Mouse (Mus musculus): Measurements from ENCODE around the gene Tsc2.

Gene Tsc2

DNA sequence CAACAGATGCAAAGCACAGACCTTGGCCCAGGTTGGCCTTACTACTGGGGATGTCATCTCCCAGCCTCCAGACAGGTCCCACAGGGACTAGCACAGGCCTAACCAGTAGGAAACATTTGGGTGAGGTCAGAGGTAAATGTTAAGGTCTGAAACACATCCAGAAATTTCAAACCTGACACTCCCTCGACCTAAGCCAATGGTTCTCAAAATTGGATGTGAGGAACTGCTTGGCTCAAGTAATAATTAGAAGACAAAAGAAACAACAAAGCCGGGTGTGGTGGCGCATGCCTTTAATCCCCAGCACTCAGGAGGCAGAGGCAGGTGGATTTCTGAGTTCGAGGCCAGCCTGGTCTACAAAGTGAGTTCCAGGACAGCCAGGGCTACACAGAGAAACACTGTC lies 14.0 kb upstream of the Tsc2 start:
- no peak for DNase-seq

DNA sequence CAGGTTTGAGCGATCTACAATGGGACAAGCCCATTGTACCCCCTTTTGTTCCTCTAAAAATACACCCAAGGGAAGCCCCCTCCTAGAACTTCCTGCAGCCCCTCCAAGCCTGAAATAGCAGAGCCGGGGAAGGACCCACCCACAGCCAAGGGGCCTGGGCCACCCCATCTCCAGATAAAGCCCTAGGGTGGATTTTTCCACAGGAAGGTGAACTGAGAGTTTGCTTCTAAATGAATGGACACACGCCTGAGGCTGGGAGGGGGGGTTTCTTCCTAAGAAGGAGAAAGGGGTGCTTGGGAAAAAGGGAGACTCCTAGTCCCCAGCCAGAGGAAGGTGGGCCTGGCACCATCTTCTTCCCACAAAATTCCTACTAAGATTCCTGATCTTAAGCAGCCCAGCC lies 13.5 kb upstream of the Tsc2 start:
- DNase-seq = peak; percentile 64 to 84

DNA sequence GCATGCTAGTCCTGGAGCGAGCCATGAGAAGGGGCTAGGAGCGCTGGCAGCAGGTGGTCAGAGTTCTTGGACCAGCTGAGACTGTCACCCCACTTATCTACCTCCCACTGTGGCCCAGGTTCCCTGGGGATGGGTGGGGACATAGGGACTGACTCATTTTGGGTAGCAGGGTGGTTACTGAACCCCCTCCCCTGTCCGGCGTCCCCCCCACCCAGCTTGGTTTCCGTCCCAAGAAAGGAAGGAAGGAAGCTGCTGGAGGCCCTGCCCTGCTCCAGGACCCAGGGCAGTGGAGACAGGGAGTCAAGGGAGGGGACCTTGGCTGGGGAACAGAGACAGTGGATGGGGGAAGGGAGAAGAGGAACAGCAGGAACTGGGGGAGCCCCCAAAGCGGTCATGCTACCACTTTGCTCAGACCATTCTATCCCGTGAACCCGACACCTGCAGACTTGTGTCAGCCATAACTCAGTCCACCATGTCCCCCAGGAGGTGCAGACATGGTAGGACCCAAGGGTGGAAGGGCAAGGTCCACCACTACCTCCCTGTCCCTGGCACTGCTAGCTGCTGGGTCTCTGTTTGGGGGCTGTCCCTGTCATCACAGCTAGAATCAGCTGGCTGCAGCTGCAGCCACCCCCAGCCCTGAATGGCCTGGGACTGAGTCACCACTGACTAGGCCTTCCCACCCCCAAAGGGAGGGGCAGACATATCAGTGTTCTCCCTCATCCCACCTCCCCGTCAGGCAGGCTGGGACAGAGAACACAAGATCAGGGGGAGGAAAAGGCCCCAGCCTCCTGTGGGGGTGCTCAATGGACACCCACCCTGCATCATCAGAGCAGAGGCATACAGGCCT lies 12.7 kb upstream of the Tsc2 start:
- peak; percentile 77 to 79 for DNase-seq

DNA sequence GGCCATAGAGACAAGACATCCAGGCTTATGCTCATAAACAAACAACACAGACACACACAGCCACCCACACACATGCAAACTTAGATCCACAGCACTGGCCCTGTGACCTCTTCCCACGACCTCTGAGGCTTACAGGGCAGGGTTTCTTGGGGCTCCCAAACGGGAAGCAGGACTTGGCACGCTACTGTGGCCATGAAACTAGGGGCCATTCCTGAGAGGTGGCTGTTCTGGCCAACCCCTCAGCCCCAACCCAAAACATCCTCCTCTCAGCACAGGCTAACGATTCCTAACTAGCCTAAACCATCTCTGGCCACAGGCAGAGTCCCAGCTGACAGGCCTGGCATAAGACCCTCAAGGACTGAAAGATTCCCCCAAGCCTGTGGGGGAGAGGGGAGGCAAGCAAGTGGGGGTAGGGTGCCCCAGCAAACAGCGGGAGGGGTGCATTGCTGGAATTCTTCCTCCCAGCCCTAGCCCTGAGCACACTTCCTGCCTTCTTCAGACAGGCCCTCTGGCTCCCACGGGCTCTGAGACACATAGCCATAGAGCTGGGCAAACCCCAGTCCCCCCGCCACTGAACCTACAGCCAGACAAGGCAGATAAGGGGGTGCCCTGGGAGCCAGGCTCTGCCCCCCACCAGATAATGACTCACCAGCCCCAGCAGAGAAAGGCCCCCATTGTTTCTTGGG lies 11.7 kb upstream of the Tsc2 start:
- peak; percentile 44 to 62 for DNase-seq

DNA sequence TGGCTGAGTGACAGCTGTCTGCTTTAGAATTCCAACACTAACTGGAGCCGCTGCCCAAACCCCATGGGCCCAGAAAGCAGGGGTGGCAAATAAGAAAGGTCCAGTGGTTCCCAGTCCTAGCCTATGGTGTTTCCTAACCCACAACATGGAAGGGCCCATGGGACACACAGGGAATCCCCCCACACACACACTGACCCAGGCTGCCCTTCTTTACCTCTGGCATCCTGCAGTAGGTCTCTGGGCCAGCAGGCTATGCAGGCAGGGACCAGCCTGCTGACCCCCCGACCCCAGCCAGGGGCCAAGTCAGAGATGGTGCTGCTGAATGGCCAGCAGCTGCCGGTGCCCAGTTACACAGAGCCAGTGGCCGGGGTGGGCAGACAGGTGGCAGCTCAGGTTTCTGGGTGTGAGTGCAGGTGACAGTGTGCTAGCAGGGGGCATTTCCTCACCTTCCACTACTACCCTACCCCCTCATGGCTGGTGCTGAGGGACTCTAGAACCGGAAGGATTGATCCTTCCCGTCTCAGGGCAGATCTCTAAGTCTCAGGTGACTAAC lies 10.4 kb upstream of the Tsc2 start:
- no peak for DNase-seq

DNA sequence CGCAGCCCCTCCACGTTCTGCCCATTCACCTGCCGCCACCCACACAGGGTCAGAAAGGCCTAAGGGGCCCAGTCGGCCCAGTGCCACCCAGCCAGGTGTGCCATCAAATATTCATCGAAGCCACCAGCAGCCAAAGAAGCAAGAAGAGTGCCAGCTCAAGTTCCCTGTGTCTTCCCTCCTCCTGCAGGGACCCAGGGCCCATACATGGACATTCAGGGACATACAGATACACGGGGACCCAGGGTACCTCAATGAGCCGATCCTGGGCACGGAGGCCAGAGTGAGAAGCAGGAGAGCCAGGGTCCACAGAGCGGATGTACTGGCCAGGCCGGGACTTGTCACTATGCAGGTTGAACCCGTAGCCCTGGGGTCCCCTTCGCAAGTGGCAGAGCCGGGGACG lies 9.5 kb upstream of the Tsc2 start:
- no peak for DNase-seq

DNA sequence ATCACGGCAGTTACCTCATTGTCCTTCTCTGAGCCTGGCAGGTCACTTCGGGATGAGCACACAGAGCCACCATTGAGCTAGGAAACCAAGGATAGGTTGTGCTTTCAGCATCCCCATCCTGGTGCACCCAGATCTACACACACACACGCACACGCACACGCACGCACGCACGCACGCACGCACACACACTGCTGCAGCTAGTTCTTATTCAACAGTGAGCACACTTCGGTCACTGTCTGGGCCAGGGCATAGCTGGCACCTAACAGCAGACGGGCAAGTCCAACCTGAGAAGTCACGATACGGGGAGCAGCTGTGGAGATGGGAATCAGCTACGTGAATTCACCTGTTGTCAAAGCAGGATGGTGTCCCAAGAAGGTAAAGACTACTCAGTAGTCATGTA lies 8.2 kb upstream of the Tsc2 start:
- no peak for DNase-seq

DNA sequence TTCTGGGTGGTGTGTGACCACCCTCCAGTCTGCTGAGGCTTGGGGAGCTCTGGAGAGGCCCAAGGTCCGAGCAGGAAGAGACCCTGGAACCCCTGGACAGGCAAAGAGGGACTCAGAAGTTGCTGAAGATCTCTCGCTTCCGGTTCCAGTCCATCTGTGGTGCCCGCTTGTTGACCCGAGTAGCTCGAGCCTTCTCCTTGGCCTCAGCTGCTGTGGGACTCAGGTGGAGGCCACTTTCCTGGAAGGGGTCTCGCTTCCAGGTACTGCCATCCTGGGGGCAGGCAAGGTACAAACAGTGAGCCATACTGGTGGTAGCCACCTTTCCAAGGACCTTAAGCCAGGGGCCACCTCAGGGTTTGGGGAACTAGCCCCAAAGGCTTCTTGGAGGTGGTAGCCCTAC lies 7.7 kb upstream of the Tsc2 start:
- DNase-seq = no peak

DNA sequence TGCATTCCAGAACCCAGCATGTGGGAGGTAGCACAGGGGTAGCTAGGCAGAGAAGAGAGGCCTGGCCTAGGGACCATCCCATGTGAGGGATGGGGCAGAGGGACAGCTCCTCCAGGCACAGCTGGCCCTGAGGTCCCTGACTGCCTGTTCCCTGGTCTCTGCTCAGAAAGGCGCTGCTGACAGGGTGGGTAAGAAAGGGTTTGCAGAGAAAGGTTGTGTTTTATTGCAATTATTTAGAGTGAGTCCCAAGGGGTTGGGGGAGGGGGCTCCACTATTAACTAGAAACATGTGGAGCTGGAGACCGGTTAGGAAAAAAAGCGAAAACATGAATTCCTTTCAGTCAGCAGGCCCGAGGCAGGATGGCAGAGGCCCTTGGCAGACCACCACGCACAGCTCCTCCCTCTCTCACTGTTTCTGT lies 7.2 kb upstream of the Tsc2 start:
- no peak for DNase-seq

DNA sequence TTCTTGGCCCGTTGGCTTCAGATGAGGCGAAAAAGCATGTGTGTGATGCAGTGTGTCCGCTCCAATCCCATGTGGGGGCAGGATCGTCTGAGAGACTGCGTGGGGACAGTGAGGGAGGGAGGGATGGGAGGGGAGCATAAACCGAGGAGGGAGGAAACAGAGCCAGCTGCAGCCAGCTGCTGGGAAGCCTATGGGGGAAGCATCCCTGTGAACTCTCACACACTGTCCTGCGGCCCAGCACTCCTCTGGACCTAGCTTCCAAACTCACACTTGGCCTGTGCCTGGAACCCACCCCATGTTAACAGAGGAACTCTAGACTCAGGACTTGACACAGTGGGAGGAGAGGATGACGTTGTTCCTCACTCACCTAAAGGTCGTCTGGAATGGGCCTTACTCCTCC lies 6.4 kb upstream of the Tsc2 start:
- DNase-seq = peak; percentile 68 to 74

DNA sequence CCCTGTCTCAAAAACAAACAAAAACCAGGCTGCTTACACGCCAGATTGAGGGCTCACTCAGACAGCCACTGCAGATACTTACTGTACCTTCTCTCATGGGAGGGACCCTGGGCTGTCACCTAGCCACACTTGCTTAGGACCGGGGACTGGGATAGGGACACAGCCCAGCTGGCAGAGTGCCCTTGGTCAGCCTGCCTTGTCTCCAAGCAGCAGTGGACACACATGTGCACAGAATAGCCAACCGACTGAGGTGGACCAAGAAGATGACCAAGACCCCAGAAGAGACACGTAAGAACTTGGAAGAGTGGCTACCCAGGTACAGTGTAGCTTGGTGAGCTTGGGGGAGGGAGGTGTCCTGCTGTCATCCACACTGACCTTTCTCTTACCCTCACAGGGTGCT lies 5.8 kb upstream of the Tsc2 start:
- DNase-seq = peak in 1 of 2 experiments; percentile 53

DNA sequence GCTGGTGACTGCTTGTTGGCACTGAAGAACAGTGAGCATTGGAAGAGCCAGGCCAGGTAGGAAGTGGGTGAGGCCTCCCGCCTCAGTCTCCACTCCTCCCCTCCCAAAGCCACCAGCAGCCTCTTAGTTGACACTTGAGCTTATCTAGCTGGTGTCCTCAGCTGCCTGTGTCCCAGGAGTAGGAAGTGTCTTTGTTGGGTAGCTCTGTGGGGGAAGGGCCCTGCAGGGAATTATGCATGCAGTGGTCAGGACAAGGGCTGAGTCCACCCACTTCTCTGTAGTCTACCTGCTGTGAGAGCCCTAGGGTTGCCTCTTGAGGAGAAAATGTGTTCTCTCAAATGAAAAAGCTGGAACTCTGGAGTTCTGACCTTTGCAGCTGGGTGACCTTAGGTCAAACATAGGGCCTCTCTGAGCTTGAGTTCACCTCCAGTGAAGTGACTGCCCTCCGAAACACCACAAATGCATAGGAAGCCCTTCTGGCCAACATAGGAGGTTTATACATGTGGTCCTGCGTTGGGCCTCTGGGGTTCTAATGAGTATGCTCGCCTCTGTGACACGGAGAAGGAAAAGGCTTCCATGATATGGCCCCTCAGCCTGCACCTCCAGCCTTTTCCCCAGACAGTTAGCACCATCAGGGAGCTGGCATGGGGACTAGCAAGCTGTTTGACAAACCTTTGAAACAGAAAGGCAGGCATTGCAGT lies 4.5 kb upstream of the Tsc2 start:
- no peak for DNase-seq

DNA sequence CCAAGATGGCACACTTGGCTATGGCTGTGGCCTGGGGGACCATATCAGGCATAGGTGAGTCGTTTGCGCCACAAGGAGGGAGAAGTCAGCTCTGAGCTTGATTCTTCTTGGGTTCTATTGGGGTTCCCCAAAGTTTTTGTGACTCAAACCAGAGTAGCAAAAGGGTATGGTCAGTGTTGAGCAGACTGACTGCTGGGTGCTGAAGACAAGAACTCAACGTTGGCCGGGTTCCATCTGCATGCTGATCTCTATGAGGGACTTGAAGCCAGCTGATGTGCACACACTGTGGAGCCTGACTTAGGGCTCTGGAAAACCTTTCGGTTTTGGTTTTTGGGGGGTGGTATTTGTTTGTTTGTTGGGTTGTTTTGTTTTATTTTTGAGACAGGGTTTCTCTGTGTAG lies 3.3 kb upstream of the Tsc2 start:
- DNase-seq = peak in 1 of 2 experiments; percentile 48

DNA sequence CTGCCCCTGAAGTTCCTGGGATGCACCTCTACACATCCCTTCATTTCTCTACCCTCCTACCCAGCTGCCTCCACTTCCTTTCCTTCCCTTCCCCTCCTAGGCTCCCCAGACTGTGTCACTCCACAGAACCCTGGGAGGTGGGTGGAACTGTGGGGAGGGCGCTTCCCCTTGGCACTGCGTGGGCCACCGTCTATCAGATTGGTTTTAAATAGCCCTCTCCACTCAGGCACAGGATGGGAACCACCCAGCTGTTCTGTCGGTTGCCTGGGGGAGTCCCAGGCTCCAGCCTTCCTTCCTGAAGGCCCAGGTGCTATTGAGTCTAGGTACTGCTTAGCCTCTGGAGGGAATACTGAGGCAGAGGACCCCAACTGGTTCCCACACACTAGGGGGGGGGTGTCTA lies 2.6 kb upstream of the Tsc2 start:
- DNase-seq = peak; percentile 60 to 74

DNA sequence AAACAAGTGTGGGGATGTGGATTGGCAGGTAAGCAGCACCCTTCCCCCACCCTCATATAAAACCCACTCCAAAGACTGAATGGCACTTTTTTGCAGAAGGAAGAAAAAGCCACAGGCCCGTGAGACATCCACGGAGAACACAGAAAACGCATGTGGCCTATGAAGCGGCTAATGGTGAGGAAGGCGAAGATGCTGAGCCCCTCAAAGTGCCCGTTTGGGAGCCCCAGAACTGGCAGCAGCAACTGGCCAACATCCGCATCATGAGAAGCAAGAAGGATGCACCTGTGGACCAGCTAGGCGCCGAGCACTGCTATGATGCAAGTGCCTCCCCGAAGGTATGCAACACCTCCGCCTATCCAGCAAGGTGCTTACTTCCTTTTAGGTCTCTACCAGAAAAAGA lies 1.4 kb upstream of the Tsc2 start:
- no peak for DNase-seq

DNA sequence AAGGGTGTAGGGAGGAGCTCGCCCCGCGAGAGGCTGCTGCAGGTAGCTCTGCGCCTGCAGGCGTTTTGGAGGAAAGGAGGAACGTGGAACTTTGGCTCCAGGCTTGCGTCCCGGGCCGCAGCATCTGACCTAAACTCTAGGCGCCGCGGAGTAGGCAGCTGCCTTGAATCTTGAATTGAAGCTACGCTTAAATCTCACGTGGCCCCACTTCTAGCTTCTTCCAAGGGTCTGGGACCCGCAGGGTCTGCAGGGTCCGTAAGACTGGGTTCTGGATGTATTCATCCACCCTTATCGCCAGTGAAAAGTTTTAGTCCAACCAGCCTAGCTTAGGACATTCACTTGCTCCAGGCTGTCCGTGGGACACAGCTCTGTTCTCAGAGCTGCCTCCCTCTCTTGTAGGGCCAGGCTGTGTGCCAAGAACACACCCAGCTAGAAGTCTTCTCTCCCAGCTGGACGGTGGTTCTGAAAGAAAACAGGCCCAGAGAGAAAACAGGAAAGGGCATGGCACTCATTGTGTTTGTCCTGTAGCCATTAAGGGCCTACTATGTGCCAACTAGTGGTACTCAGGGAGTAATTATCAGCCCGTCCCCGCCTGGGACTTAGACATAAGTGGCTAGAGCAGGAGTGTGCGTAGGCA lies 501 bp upstream of the Tsc2 start:
- DNase-seq = peak; percentile 79

DNA sequence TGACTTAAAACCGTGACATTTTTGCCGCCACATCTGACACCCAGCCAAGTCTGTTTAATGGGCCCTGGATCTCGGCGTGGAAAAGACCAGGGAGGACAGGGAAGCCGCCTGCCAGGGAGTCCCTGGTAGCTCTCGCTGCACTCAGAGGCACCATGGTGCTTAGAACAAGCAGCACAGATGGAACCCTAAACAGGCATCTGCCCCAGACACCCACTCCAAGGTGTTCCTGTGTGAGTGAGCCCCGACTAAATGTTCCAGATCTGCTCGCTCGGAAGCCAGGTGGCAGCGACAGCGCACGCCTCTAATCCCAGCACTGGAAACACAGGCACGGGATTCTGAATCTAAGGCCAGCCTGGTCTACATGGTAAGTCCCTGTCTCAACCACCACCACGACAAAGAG lies 2.4 kb downstream of the Tsc2 start:
- DNase-seq = no peak

DNA sequence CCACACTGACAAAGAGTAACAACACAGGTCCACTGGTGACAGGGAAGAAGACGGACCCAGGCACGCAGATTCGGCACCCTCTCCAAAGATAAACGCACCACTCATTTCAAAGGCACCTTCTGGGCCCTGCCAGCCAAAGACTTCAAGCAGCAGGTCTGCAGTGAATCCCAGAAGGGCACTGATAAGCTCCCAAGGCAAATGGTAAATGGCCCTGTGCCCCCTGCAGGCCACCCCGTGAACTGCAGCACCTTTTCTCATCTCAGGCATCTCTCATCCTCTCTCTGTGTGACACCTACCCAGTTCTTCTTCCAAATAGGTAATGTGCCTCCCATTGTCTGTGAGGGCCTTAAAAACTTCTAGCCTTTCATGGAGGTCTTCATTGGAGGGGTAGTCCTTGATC lies 3.8 kb downstream of the Tsc2 start:
- peak; percentile 65 to 88 for DNase-seq

DNA sequence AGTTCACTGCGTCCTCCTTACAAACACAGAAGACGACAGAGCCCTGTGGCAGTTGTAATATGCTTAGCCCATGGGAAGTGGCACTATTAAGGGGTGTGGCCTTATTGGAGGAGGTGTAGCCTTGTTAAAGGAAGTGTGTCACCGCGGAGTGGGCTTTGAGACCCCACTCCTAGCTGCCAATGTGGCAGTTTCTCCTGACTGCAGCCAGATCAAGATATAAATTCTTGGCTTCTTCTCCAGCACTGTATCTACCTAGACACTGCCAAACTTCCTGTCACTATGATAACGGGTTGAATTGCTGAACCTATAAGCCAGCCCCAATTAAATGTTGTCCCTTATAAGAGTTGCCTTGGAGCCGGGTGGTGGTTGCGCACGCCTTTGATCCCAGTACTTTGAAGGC lies 7.0 kb downstream of the Tsc2 start:
- no peak for DNase-seq

DNA sequence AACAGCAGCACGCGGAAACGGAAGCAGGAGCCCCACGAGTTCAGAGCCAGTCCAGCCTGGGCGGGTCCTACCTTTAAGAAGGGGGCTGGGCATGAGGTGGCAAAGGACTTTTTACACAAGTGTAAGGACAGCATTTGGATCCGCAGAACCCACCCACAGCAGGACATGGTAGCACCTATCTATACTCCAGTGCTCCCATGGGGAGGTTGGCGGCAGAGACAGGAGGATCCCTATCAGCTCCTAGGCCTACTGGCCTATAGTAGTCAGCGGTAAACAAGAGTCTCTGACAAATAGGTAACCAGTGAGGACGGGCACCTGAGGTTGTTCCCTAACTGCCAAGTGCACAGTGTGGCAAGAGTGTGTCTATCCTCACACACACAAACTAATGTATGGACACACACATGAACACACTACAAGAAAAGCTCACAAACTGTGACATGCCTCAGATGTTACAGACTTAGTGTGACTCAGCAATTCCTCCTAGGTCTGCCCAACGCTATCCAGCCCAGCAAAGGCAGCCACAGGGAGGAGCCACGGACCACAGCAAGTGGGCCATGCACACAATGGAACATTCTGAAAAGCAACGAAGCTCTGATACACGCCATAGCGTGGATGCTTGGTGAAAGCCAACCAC lies 14.8 kb downstream of the Tsc2 start:
- DNase-seq = no peak

DNA sequence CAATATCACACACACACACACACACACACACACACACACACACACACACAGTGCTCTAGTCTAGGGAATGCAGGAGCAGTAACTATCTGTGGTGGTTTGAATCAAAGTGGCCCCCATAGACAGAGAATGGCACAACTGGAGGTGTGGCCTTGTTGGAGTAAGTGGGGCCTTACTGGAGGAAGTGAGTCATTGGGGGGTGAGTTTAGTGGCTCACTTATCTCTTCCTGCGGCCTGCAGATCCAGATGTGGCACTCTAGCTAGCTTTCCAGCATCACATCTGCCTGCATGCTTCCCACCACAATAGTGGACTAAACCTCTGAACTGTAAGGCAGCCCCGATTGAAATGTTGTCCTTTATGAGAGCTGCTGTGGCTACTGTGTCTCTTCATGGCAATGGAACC lies 21.7 kb downstream of the Tsc2 start:
- DNase-seq = no peak

DNA sequence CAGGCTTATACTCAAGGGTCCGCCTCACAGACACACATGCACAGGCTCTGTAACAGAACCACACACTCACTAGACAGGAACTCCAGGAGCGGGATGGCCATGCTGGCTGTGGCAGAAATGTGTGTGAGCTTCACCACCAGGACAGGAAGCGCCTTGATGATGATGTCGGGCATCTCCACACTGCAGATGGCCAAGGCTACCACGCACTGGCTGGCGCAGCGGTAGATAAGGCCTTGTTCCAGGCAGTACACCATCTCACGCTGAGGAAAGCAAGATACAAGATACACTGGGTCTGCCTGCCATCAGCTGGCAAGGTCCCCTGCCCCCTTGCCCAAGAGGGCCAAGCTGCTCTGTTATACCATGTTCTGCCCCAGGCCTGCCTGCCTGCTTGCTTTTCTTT lies 23.6 kb downstream of the Tsc2 start:
- no peak for DNase-seq

DNA sequence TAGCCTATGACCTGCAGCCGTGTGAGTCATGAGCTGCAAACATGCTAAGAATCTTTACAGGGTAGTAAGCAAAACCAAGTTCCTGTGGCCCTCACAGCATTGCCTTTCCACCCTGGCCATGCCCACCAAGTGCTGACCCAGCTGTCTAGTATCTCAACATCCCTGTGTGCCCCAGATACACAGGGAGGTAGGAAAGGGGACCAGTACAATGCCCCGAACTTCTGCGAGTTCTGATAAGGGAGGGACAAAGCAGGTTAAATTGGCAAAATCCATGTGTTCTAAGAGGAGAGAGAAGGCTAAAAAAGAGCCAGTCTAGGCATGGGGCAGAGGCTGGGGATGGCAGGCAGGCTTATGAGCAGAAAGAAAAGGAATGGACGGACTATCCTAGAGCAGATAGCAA lies 24.1 kb downstream of the Tsc2 start:
- no peak for DNase-seq
